Mouse (Mus musculus) hindbrain, embryonic 16.5 days (tissue): ENCODE data around the gene Zfp827. TPM values are rescaled to one million over a fixed set of nuclear protein-coding genes. Genes with fewer than 3 reads are reported as not detected.

Source experiments
- ATAC-seq: fragments of 200-750 bp; cut with Nextera tagmentation; 2 replicates; pipeline ENCODE4 v1.8.0; 2017; ENCODE audit warnings: moderate TSS enrichment, moderate library complexity
- H3K27ac ChIP-seq: fragments of 300-500 bp; sonication (generic); 2 replicates; pipeline ENCODE4 v1.5.1; 2014; ENCODE audit warnings: low read depth, mild to moderate bottlenecking, control low read depth, low read length, moderate library complexity
- H3K27me3 ChIP-seq: fragments of 300-500 bp; sonication (generic); replicated peaks from 2 replicates; pipeline ENCODE4 v1.6.1; 2014; ENCODE audit warnings: low read length; ENCODE audit not compliant: control insufficient read depth, insufficient read depth
- H3K36me3 ChIP-seq: fragments of 300-500 bp; sonication (generic); 2 replicates; pipeline ENCODE4 v1.6.1; 2014; ENCODE audit warnings: mild to moderate bottlenecking, low read length, moderate library complexity, mixed read lengths; ENCODE audit not compliant: control insufficient read depth, insufficient read depth
- H3K4me1 ChIP-seq: fragments of 300-500 bp; sonication (generic); 2 replicates; pipeline ENCODE4 v1.6.1; 2014; ENCODE audit warnings: low read depth, low read length; ENCODE audit not compliant: control insufficient read depth, insufficient read depth
- H3K4me2 ChIP-seq: fragments of 300-500 bp; sonication (generic); 2 replicates; pipeline ENCODE4 v1.6.1; 2014; ENCODE audit warnings: mild to moderate bottlenecking, low read length, control low read depth, moderate library complexity
- H3K4me3 ChIP-seq: fragments of 300-500 bp; sonication (generic); 2 replicates; pipeline ENCODE4 v1.5.1; 2014; ENCODE audit warnings: mild to moderate bottlenecking, low read length, control low read depth, moderate library complexity
- H3K9ac ChIP-seq: fragments of 300-500 bp; sonication (generic); 2 replicates; pipeline ENCODE4 v1.6.1; 2014; ENCODE audit warnings: low read depth, mild to moderate bottlenecking, control low read depth, low read length, moderate library complexity
- H3K9me3 ChIP-seq: fragments of 300-500 bp; sonication (generic); 2 replicates; pipeline ENCODE4 v1.6.1; 2014; ENCODE audit warnings: mild to moderate bottlenecking, low read length, moderate library complexity; ENCODE audit not compliant: control insufficient read depth
- WGBS: fragments of 180-500 bp; shearing (Covaris S2); extraction: QIAGEN DNeasy Blood & Tissue Kit; methylation state at CpG from one replicate; pipeline ENCODE4 v1.1.7; 2014; 5-methylcytosine and 5-hydroxymethylcytosine counted together
- polyA plus RNA-seq: library from polyadenylated mRNA; unstranded; fragments of >200 nt; fragmentation: Nextera tagmentation; extraction: Ambion mirVana; gene quantifications from 2 replicates; pipeline ENCODE4 v1.2.1, GENCODE M21; 2015

Zfp827 gene
- polyA plus RNA-seq, 1 experiment from 2014 or later, result 9.2 TPM

- no peaks in the 10 kb centered on the region for H3K4me1 ChIP-seq
- no peak overlapping the region for H3K4me2 ChIP-seq
- H3K9ac ChIP-seq, result no peak overlapping the region
- no peak overlapping the region for H3K4me3 ChIP-seq
- ATAC-seq, result no peak
- no peaks in the 10 kb centered on the region for H3K27me3 ChIP-seq
- peaks cover 10% of the 10 kb centered on the region for H3K36me3 ChIP-seq
- WGBS, result 79% methylated on average over 3 of the region's 3 CpGs
- H3K9me3 ChIP-seq, result no peaks in the 10 kb centered on the region
- H3K27ac ChIP-seq, result no peak overlapping the region
Measured at GRCm38 (mm10) chr8:79057179-79057578, 28.9 kb downstream of the Zfp827 start.

- Histone ChIP-seq H3K4me3 (no peak overlapping the region), H3K27ac (no peak overlapping the region), H3K27me3 (no peaks in the 10 kb centered on the region), H3K4me2 (no peak overlapping the region), H3K36me3 (peaks cover 11% of the 10 kb centered on the region), H3K9ac (no peak overlapping the region), H3K4me1 (no peaks in the 10 kb centered on the region), H3K9me3 (no peaks in the 10 kb centered on the region)
- 81% methylated on average over 4 of the region's 4 CpGs for WGBS
- ATAC-seq, result no peak
Measured at GRCm38 (mm10) chr8:79059361-79059760, 31.1 kb downstream of the Zfp827 start.

- H3K9me3 ChIP-seq, result no peaks in the 10 kb centered on the region
- H3K4me2 ChIP-seq, result no peak overlapping the region
- ATAC-seq, result no peak
- peaks cover 11% of the 10 kb centered on the region for H3K36me3 ChIP-seq
- 83% methylated on average over 19 of the region's 19 CpGs for WGBS
- H3K4me1 ChIP-seq, result no peaks in the 10 kb centered on the region
- H3K4me3 ChIP-seq, result no peak overlapping the region
- no peak overlapping the region for H3K9ac ChIP-seq
- no peak overlapping the region for H3K27ac ChIP-seq
- no peaks in the 10 kb centered on the region for H3K27me3 ChIP-seq
Measured at GRCm38 (mm10) chr8:79060013-79060609, 31.9 kb downstream of the Zfp827 start.

- no peaks in the 10 kb centered on the region for H3K27me3 ChIP-seq
- ATAC-seq, result no peak
- H3K4me1 ChIP-seq, result no peaks in the 10 kb centered on the region
- no peaks in the 10 kb centered on the region for H3K9me3 ChIP-seq
- H3K4me3 ChIP-seq, result no peak overlapping the region
- WGBS, result 89% methylated on average over 2 of the region's 2 CpGs
- H3K9ac ChIP-seq, result no peak overlapping the region
- peaks cover 5% of the 10 kb centered on the region; the same call in 1 of the 2 replicates for H3K36me3 ChIP-seq
- no peak overlapping the region for H3K27ac ChIP-seq
- H3K4me2 ChIP-seq, result no peak overlapping the region
Measured at GRCm38 (mm10) chr8:79065924-79066323, 37.7 kb downstream of the Zfp827 start.

GRCm38 (mm10) chr8:79067812-79068630, 39.8 kb downstream of the Zfp827 start:
- no peak overlapping the region for H3K4me3 ChIP-seq
- no peak overlapping the region for H3K9ac ChIP-seq
- ATAC-seq, result no peak
- H3K27me3 ChIP-seq, result no peaks in the 10 kb centered on the region
- 85% methylated on average over 3 of the region's 3 CpGs for WGBS
- H3K27ac ChIP-seq, result no peak overlapping the region
- no peak overlapping the region for H3K4me2 ChIP-seq
- no peaks in the 10 kb centered on the region for H3K36me3 ChIP-seq
- H3K9me3 ChIP-seq, result no peaks in the 10 kb centered on the region
- H3K4me1 ChIP-seq, result no peaks in the 10 kb centered on the region

- no peaks in the 10 kb centered on the region for H3K9me3 ChIP-seq
- ATAC-seq, result no peak
- no peak overlapping the region for H3K4me3 ChIP-seq
- H3K9ac ChIP-seq, result no peak overlapping the region
- no peaks in the 10 kb centered on the region for H3K27me3 ChIP-seq
- 73% methylated on average over 3 of the region's 3 CpGs for WGBS
- no peak overlapping the region for H3K4me2 ChIP-seq
- H3K36me3 ChIP-seq, result no peaks in the 10 kb centered on the region
- peaks cover 7% of the 10 kb centered on the region for H3K4me1 ChIP-seq
- H3K27ac ChIP-seq, result no peak overlapping the region
Measured at GRCm38 (mm10) chr8:79073311-79073710, 45.1 kb downstream of the Zfp827 start.

GRCm38 (mm10) chr8:79074986-79075385, 46.7 kb downstream of the Zfp827 start:
- H3K36me3 ChIP-seq, result no peaks in the 10 kb centered on the region
- H3K9me3 ChIP-seq, result no peaks in the 10 kb centered on the region
- H3K4me3 ChIP-seq, result no peak overlapping the region
- no peak overlapping the region for H3K4me2 ChIP-seq
- H3K27ac ChIP-seq, result no peak overlapping the region
- H3K9ac ChIP-seq, result no peak overlapping the region
- 75% methylated on average over 9 of the region's 9 CpGs for WGBS
- no peak for ATAC-seq
- H3K4me1 ChIP-seq, result peaks cover 21% of the 10 kb centered on the region
- H3K27me3 ChIP-seq, result no peaks in the 10 kb centered on the region

- WGBS, result 76% methylated on average over 5 of the region's 5 CpGs
- H3K4me3 ChIP-seq, result no peak overlapping the region
- no peak overlapping the region for H3K4me2 ChIP-seq
- H3K27ac ChIP-seq, result no peak overlapping the region
- no peaks in the 10 kb centered on the region for H3K9me3 ChIP-seq
- peaks cover 25% of the 10 kb centered on the region for H3K4me1 ChIP-seq
- no peaks in the 10 kb centered on the region for H3K36me3 ChIP-seq
- no peak overlapping the region for H3K9ac ChIP-seq
- no peaks in the 10 kb centered on the region for H3K27me3 ChIP-seq
- no peak for ATAC-seq
Measured at GRCm38 (mm10) chr8:79077256-79077655, 49.0 kb downstream of the Zfp827 start.

- peak overlapping the region; percentile 28; the same call in 1 of the 2 replicates for H3K9ac ChIP-seq
- H3K36me3 ChIP-seq, result no peaks in the 10 kb centered on the region
- no peak overlapping the region; the same call in 1 of the 2 replicates for H3K4me2 ChIP-seq
- H3K4me1 ChIP-seq, result peaks cover 31% of the 10 kb centered on the region
- H3K27ac ChIP-seq, result peak overlapping the region; percentile 58
- no peaks in the 10 kb centered on the region for H3K9me3 ChIP-seq
- H3K27me3 ChIP-seq, result no peaks in the 10 kb centered on the region
- ATAC-seq, result peak; percentile 66
- no peak overlapping the region for H3K4me3 ChIP-seq
- WGBS, result 8% methylated on average over 11 of the region's 11 CpGs
Measured at GRCm38 (mm10) chr8:79078556-79079195, 50.4 kb downstream of the Zfp827 start.
